Mouse (Mus musculus) induced T-regulatory cell, adult 2 months (primary cell): ENCODE measurements at regions not wholly inside any gene's neighbourhood (a gene's known extent, or its start where the extent isn't known, plus 50 kb on each side); places are given as distances from the start of the nearest gene placed in this dataset.
"Not testable (repeated sequence)": the region's sequence is repeated elsewhere in the genome, so short reads cannot be mapped to it uniquely, and the experiment has no call there.

Experiments
- DNase-seq: peaks from one replicate; pipeline ENCODE4 v3.0.0-alpha.2; 2012; ENCODE audit warnings: low read depth

- DNase-seq: no peak
Observed at GRCm38 (mm10) chr17:48650556-48650955, 195.9 kb downstream of the Unc5cl start.

DNA sequence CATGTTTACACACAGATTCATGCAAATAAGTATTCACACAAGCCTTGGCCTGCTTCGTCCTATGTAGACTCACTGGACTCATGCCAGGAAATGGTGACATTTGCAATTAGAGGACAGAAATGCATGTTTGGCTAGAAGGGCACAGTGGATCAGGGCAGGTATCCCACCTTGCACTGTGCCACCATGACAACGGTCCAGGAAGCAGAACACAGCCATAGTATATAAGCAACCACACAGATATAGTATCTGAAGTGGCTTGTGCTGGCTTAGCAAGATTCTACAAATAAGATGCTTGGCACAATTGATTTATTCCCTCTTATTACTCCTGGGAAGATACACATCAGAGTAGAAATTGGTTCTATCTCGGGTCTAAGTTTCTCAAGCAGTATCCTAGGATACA lies 218.0 kb downstream of the Unc5cl start:
- DNase-seq: no peak

- no peak for DNase-seq
Observed at GRCm38 (mm10) chr17:48678216-48678832, 223.6 kb downstream of the Unc5cl start.

GRCm38 (mm10) chr17:48680331-48680730 lies 225.6 kb downstream of the Unc5cl start:
- DNase-seq: no peak

- no peak for DNase-seq
Observed at GRCm38 (mm10) chr17:48688944-48689343, 234.2 kb downstream of the Unc5cl start.

DNA sequence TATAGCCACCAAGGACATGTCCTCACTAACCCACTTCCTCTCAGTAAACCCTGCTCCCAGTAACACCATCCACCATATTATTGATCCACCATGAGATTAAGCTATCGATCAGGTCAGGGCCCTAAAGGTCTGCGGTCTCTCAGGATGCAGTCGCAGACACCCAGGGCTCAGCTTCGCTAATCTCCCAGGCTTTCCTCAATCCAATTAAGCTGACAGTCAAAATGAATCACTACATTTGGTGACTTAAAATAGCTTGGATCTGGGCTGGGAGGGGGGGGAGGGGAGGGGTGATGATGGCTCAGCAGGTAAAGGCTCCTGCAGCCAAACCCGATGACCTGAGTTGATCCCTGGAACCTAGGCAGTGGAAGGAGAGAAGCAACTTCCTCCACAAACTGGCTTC lies 233.7 kb upstream of the Lrfn2 start:
- DNase-seq: no peak

- peak; percentile 5 for DNase-seq
Observed at GRCm38 (mm10) chr17:48700591-48700990, 231.6 kb upstream of the Lrfn2 start.

DNA sequence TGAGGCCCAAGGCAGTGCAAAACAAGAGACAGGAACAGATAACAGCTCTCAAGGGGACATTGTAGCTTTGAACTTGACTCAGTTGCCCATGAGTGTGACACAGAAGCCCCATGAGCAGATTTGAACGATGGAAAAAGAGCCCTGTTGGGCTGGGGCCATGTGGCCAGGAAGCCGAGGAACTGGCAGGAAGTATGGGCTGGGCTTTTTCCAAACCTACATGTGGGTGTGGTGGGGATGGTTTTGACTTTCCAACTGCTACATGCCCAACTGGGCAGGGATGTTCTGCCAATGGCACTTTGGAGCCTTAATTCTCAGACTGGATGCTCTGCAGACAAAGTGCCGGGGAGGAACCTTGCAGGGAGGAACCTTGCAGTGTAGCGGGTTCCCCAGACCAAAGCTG lies 211.7 kb upstream of the Lrfn2 start:
- DNase-seq: no peak

DNA sequence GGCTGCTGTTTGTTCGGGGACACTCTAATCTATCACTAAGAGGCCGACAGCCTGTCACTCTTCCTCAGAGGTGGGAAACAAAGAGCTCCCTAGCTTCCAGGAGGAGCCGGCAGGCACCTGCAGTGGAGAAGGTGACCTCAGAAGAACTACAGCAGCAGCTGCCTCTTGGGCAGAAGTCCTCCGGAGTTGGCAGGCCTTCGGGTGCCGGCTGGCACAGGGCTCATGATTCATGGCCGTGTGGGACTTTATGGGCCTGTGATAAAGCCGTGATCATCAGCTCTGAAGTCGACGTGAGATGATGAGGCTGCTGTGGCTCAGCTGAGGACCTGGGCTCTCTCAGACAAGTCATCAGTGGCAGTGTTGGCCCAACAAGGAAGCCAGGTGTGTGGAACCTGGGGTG lies 208.9 kb upstream of the Lrfn2 start:
- DNase-seq: no peak

DNA sequence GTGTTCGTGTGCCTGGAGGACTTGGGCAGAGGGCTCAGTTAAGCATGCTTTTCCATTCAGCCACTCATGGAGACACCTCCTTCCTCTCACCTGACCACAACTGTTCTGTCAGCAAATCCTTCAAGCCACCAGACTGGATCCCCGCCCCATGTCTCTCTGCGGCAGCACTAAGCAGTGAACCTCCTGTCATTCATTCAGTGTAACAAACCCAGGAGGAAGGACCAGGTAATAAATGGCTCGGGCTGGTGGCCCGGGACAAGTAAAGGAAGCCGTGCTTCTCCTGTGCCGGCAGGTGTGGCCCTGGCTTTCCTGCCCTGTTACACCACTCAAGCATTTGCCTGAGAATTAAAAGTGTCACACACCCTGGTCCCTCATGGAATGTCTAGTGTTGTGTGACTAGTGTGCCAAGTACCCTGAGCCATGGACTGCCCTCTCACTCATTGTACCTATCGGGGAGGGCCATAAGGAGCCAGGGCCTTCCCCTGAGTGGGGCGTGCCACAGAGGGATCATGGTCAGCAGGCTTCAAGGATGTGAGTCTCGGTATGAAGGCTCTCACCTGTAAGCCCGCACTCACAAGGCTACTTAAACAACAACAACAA lies 207.6 kb upstream of the Lrfn2 start:
- no peak for DNase-seq

DNA sequence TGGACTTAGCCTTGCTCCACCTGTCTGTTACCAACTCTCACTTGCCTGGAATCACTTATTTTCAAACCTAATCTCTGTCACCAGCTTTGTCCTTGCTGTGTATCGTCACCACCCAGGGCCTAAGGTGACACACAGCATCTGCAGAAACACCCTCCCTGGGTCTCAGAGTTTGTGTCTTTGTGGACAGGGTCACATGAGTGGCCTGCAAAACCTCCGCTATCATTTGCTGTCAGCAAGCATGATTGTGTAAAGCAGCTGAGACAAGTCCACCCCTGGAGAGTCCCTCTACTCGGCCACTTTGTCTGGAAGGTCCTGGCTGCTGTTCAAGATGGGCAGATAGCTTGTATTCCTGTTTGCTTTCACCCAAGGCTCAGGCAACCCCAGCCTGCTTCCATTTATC lies 205.7 kb upstream of the Lrfn2 start:
- DNase-seq: no peak

- DNase-seq: no peak
Observed at GRCm38 (mm10) chr17:48733801-48734200, 198.4 kb upstream of the Lrfn2 start.

- not testable (repeated sequence) for DNase-seq
Observed at GRCm38 (mm10) chr17:48737181-48737580, 195.0 kb upstream of the Lrfn2 start.

DNA sequence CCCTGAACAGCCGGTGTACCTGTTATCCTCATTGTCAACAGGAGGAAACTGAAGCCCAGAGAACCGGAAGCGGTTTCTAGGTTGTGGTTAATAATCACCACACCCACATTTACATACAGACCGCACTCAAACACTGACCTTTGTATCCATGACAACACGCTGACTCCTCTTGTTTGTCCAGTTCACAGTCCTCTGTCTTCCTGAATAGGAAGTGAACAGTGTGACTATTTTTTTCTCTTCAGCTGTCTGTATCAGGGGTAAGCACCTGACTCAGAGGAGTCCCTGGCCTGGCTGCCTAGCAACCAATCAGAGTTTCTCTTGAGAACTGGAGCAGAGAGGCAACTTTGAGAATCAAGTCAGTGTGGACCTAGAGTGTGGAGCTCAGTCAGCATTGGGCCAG lies 193.5 kb upstream of the Lrfn2 start:
- peak; percentile 37 for DNase-seq

DNA sequence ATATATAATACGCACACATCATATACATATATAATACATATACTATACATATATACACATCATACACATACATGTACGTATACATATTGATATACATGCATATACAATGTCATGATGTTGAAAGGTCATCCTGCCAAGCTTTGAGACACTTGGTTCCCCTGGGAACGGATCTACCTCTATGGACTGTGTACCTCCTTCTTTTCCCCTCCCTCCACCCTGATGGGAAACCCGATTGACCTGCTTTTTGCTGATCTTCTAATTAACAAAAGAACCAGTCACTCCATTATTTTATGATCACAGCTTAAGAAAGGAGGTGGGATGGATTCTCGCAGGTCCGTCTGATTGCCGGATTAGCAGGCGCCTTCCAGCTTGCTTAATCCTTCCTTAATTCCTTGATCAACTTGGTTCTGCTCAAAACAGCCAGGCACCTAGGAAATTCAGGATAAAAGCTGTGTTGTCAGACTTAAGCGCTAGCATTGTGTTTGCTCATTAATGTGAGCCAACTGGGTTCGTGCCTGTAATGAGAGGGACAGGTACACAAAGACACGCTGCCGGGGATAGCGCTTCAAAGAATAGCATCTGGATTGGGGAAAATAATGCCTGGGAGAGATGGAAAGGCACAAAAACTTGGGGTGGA lies 189.3 kb upstream of the Lrfn2 start:
- DNase-seq: no peak

DNA sequence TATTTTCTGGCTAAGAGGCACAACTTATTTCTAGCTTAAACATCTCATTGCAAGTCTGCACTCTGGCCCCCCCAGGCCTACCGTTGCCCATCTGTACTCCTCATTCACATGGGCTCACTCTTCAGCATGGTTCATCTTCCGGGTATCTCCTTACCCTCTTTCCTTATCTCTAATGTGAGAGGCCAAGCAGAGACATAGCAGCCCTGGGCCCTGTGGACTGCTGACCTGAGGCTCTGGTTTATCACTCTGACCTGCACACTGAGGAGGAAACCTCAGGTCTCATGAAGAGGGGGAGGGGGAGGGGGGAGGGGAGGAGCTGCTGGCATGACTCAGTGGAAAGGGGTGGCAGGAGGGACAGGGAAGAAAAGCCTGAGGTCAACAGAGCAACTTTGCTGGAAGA lies 162.1 kb upstream of the Lrfn2 start:
- no peak for DNase-seq

GRCm38 (mm10) chr17:48771721-48772320 lies 160.4 kb upstream of the Lrfn2 start:
- DNase-seq: no peak

DNA sequence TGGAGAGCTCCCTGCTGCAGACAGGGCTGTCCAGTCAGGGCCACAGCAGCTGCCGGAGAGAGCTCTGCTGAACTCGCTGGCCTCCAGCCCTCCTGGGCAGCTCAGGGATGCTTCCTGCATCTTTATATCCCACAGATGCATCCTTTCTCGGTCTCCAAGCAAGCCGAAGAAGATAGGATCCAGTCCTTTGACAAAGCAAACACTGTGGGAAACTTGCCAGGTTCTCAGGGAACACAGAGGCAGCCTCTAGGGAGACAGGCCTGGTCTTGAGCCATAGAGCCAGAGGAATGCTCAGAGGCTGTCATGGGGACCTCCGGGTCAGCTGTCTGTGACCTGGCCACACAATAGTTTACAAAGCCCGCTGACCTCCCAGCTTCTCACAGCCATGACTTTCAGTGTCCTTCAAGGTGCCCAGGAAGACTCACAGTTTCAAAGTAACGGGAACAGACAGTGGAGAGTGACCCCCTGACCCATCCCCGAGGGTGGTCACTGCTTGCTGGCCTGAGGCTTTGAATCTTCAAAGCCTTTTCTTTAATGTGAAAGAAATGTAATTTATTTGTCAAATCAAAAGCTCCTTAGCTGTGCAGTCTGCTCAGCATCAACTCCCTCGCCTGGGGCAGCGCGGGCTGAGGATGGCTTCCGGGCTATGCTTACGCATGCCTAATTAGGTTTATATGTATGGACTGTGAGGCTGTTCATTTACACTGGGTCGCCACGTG lies 157.8 kb upstream of the Lrfn2 start:
- DNase-seq: no peak

- DNase-seq: no peak
Observed at GRCm38 (mm10) chr17:48775479-48775878, 156.7 kb upstream of the Lrfn2 start.

DNA sequence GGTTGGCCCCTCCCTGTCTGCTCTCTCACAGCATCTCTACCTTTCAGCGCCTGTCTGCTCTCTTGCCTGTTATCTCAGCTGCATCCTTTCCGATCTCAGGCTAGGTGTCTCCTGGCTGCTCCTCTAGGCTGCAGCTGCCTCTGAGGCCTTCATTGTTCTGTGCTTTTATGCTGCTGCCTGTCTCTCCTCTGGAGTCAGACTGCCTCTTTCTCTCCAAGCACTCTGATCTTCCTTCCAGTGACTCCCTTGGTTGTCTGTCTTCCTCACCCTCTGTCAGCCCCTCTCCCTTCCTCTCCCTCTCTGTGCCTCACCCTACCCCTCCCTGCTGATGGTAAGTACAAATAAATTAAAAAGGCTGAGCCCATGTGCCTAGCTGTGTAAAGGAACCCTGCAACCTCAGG lies 155.7 kb upstream of the Lrfn2 start:
- no peak for DNase-seq

DNA sequence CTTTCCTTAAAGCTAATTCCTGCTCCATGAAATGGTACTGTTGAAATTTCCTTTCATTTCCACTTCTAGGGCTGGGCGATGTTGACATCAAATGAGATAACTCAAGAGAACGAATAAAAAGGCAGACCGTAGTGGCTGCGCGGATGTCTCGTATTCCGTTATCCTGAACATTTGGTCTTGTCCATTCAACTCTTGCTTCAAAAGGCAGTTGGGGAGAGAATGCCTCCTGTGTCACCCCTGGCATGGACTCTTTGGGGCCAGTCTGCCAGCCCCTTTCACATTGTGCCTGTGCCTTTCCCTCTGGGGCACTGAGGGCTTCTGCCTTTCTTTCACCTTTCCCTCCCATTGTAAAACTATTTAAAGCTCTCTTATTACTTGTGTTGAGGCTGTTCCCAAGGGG lies 152.0 kb upstream of the Lrfn2 start:
- no peak for DNase-seq

- no peak for DNase-seq
Observed at GRCm38 (mm10) chr17:48784417-48784816, 147.8 kb upstream of the Lrfn2 start.

- no peak for DNase-seq
Observed at GRCm38 (mm10) chr17:48786501-48786900, 145.7 kb upstream of the Lrfn2 start.
